Mouse (Mus musculus): ENCODE results near the gene Pagr1b.

GRCm38 (mm10) chr7:126996449-126996848 lies 19.8 kb downstream of the Pagr1b start:
- TF ChIP-seq GATA1 (IDR thresholded peaks at IDR 0.05; ENCODE audit: borderline replicate concordance, low read length) (no peak), FLI1 (IDR thresholded peaks at IDR 0.05; ENCODE audit: low read length) (no peak)

All from megakaryocyte, embryonic 14.5 days (primary cell).